ENCODE assay signal across 7 mouse cellular contexts in the genomic region with DNA sequence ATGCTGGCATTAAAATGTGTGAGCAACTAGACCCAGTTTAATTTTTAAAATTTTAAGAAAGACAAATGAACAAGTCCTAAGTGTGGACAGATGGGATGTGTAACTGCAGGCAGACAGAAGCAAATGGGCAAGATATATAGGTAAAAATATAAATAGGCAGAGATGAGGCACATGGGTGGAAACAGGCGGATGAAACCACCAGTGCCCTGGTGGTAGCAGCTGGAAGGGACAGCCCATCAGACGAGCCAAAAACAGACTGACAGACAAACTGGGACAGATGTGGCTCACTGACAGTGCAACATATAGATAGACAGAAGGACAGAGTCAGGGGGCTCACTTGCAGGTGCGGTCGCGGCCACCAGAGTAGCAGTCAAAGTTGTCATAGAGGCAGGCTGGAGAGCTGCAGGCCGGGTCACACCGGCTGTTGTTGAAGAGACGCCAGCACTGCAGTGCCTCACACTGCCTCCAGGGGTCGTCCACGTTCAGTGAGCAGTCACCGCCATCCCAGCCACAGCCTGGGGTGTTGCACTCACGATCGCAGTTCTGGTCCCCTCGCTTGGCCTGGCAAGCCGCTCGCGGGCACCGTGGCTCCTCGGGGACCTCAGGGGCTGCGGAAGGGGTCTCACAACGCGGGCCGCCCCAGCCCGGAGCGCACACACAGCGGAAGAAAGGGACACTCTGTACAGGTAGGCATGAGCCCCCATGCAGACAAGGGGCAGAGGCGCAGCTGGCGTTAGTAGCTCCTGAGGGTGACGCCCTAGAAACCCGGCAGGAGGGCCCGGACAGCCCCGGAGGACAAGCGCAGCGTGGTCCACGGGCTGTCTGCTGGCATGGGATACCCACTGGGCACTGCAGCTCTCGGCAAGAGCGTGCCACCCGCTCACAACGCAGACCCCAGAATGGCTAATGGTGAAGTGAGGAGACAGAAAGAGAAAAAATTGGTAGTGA. TPM values are rescaled to one million over a fixed set of nuclear protein-coding genes. Genes with fewer than 3 reads are reported as not detected.
DNase-seq lines count a peak whose midpoint lies in the region; ATAC-seq lines count a peak whose summit lies in the region.

No protein-coding gene starts in this region.

- peak; percentile 87 for ATAC-seq in intestine, embryonic 15.5 days
- peak; percentile 80 for ATAC-seq in midbrain, embryonic 11.5 days (ENCODE audit: low FRiP score)

- H3K36me3 ChIP-seq in intestine, embryonic 15.5 days: peaks cover 33% of the 10 kb centered on the region
- H3K36me3 ChIP-seq in midbrain, embryonic 11.5 days (ENCODE audit: control insufficient read depth, insufficient read depth, low read length): peaks cover 47% of the 10 kb centered on the region

- H3K4me3 ChIP-seq in intestine, embryonic 15.5 days (replicated peaks): peak overlapping the region; percentile 24
- H3K4me3 ChIP-seq in midbrain, embryonic 11.5 days (ENCODE audit: low read depth, low read length): no peak overlapping the region

- H3K27me3 ChIP-seq in intestine, embryonic 15.5 days (replicated peaks): no peaks in the 10 kb centered on the region
- no peaks in the 10 kb centered on the region for H3K27me3 ChIP-seq in midbrain, embryonic 11.5 days (ENCODE audit: control insufficient read depth, insufficient read depth, low read length)

- 34% methylated on average over 39 of the region's 39 CpGs for WGBS in intestine, embryonic 15.5 days
- 28% methylated on average over 39 of the region's 39 CpGs for WGBS in midbrain, embryonic 11.5 days

- no peaks in the 10 kb centered on the region for H3K9me3 ChIP-seq in intestine, embryonic 15.5 days
- no peaks in the 10 kb centered on the region for H3K9me3 ChIP-seq in midbrain, embryonic 11.5 days (ENCODE audit: control insufficient read depth, low read length)

- intact Hi-C loops in gastrocnemius, postnatal 36 days (cut with DNase I): loop anchor here (5.0 kb wide), 1 partner anchor 64 kb away; no protein-coding TSS in a partner anchor
- intact Hi-C loops in left cerebral cortex, postnatal 36 days (cut with DNase I): no loop called here

- H3K4me2 ChIP-seq in intestine, embryonic 15.5 days (replicated peaks): peak overlapping the region; percentile 59
- 0 out of 2 replicates have a peak overlapping the region, but pooled peaks have one; percentile 3 for H3K4me2 ChIP-seq in midbrain, embryonic 11.5 days

- DNase-seq in adrenal gland, adult 18-20 months (ENCODE audit: low spot score in 2 of 2): peak; percentile 83 to 88
- DNase-seq in embryo, embryonic 11 days: peak; percentile 85
- DNase-seq in gastrocnemius, postnatal 36 days: peak; percentile 81 to 89
- peak; percentile 76 to 81 for DNase-seq in left cerebral cortex, postnatal 36 days (ENCODE audit: low spot score in 2 of 2)
- DNase-seq in midbrain, embryonic 11.5 days (ENCODE audit: low spot score, missing footprints): peak; percentile 96
- peak; percentile 70 for DNase-seq in skeletal muscle tissue, adult 2 months (ENCODE audit: low read depth, low spot score)

- peaks cover 3% of the 10 kb centered on the region; the same call in 1 of the 2 replicates for H3K4me1 ChIP-seq in intestine, embryonic 15.5 days (replicated peaks)
- H3K4me1 ChIP-seq in midbrain, embryonic 11.5 days (ENCODE audit: control insufficient read depth, insufficient read depth, low read length): no peaks in the 10 kb centered on the region

- peak overlapping the region; percentile 20; the same call in 1 of the 2 replicates for H3K9ac ChIP-seq in intestine, embryonic 15.5 days
- H3K9ac ChIP-seq in midbrain, embryonic 11.5 days (ENCODE audit: low read length): no peak overlapping the region

- H3K27ac ChIP-seq in intestine, embryonic 15.5 days: no peak overlapping the region
- no peak overlapping the region for H3K27ac ChIP-seq in midbrain, embryonic 11.5 days (ENCODE audit: low read depth, low read length)

RNA-seq across cellular contexts. Expression of a gene that starts 23.5 kb away (rescaled TPM):
- total RNA-seq in adrenal gland, adult 18-20 months (2021): 1 to 10 TPM; 5.2 to 8.8 TPM
- 10 to 100 TPM; 11.0 to 13.3 TPM for total RNA-seq in gastrocnemius, postnatal 36 days (2021)
- 8.1 and 8.3 TPM in 2 replicates for polyA plus RNA-seq in intestine, embryonic 15.5 days (2015; fragmentation: Nextera tagmentation; extraction: Ambion mirVana)
- 10 to 100 TPM in 1 of 2 experiments, 1 to 10 TPM in 1; 7.7 to 10.8 TPM for total RNA-seq in left cerebral cortex, postnatal 36 days (2021)
- polyA plus RNA-seq in midbrain, embryonic 11.5 days (2014; fragmentation: Nextera tagmentation; extraction: Ambion mirVana): 21.4 and 21.9 TPM in 2 replicates

RNA-seq across cellular contexts. Expression of a gene that starts 46.2 kb away (rescaled TPM):
- under 1 TPM in 1 of 2 experiments, not detected in 1; 0.19 TPM for total RNA-seq in adrenal gland, adult 18-20 months (2021)
- under 1 TPM; 0.23 to 0.42 TPM for total RNA-seq in gastrocnemius, postnatal 36 days (2021)
- 0.14 and 0.16 TPM in 2 replicates for polyA plus RNA-seq in intestine, embryonic 15.5 days (2015; fragmentation: Nextera tagmentation; extraction: Ambion mirVana)
- total RNA-seq in left cerebral cortex, postnatal 36 days (2021): under 1 TPM; 0.27 to 0.37 TPM
- polyA plus RNA-seq in midbrain, embryonic 11.5 days (2014; fragmentation: Nextera tagmentation; extraction: Ambion mirVana): 0.07 and 0.12 TPM in 2 replicates
